Mouse (Mus musculus): ENCODE measurements around the gene Mettl8.

DNA sequence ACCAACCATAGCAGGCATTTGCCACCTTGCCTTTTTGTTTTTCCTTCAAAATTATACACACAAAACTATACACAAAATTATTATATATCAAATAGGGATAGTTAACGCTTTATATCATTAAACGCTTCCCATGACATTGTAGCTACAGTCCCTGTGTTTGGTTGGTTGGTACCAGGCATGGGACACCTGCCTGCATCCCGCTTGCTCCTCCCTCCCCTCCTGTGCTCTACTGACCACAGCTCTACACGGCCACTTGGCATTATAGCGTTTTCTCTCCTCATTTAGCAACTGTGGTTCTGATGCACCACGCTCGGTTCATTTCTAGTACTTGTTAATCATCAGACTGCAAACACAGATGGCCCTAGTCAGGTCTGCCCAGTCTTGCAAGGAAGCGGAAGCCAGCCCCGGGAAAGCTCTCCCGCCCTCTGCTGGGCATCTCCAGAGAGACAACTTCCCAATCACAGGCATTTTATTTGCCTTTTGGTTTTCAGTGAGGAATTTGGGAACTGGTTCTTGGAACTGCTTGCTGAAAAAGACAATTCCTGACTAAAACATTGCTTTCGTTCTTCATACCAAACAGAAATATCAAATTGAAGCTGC lies 15.8 kb downstream of the Mettl8 start:
- no peak for TF ChIP-seq POLR2A (IDR thresholded peaks at IDR 0.05; ENCODE audit: low read depth, low read length)
- TF ChIP-seq CTCF (conservative IDR thresholded peaks at IDR 0.05; ENCODE audit: insufficient read depth, insufficient read length, low read depth, low read length) = peak; percentile 83

Measured in kidney, adult 2 months (tissue).